Mouse (Mus musculus) heart, adult 2 months (tissue): Measurements from ENCODE around the gene Fam129b.

Experiments
- CTCF ChIP-seq: fragments of 200-600 bp; IDR thresholded peaks from 2 replicates; pipeline ENCODE4 v1.8.1; 2022; ENCODE audit warnings: antibody characterized with exemption, mild to moderate bottlenecking, moderate library complexity
- EP300 ChIP-seq: fragments of 200-500 bp; IDR thresholded peaks from 2 replicates; pipeline ENCODE4 v1.6.1; 2011; ENCODE audit warnings: low read depth, low read length, control low read depth; ENCODE audit not compliant: insufficient read depth
- POLR2A ChIP-seq: fragments of 200-500 bp; IDR thresholded peaks from 2 replicates; pipeline ENCODE4 v1.6.1; 2011; ENCODE audit warnings: mild to moderate bottlenecking, low read depth, low read length, control low read depth; ENCODE audit not compliant: insufficient read depth

DNA sequence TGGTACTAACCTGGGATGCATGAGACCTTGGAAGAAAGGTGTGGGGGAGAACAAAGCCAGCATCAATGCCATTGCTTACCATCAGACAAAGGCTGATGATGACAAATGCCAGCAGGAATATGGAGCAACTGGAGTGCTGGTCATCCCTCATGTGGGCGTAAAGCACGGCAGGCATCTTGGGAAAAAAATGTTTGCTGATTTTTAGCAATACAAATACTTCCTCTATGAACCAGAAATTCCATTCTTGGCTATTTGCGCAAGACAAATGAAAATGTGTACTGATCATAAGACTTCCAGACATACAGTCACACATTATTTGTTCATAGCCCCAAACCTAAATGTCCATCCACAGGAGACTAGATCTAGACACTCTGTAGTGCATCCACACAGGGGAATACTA lies 12.6 kb upstream of the Fam129b start:
- TF ChIP-seq CTCF (no peak), EP300 (no peak), POLR2A (no peak)
